Mouse (Mus musculus): ENCODE measurements around the gene Cpsf3. TPM values are rescaled to one million over a fixed set of nuclear protein-coding genes. Genes with fewer than 3 reads are reported as not detected.

The Cpsf3 gene
- total and polyA plus RNA-seq, 2 experiments from 2014 or later, result 26.7 to 51.8 TPM

DNA sequence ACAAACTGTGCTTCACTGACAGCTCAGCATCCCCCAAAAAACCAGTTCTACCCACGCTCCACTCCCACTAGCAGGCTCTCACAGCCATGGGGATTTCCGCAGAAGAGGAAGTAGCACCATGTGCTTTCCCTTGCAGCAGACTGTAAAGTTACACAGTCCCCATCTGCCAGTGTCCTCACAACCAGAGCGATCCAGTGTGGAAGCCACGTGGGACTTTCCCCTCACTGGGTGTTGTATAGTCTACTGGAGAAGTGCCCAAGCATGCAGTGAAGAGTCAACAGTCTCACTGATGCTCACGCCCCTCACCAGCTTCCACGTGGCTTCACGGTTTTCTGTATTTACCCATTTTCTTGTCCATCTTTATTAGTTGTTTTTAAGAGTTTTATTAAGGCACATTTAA lies 50.7 kb downstream of the Cpsf3 start:
- ATAC-seq (ENCODE audit: insufficient read depth, low read depth) (no peak), DNase-seq (ENCODE audit: low spot score) (no peak)
- H3K36me3 ChIP-seq (replicated peaks; ENCODE audit: control insufficient read depth, insufficient read depth, low read length), result peaks cover 71% of the 10 kb centered on the region

DNA sequence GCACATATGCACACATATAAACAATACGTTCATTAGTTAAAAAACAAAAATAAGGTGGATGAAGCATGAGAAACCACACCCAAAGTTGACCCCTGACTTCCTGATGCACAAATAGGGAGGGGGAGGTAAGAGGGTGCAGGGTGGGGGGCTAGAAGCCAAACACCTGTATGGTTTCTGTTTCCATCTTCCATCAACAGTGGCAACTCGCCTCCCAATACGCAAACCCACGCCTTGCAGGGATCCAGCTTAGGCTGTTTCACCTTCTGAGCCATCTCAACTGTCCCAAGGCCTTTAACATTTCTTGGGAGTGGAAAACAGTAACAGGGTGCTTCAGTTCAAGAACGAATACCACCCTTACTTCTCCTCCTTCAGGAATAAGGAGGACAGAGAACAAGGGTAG lies 52.0 kb downstream of the Cpsf3 start:
- H3K4me2 ChIP-seq (ENCODE audit: low read depth, low read length), result no peak overlapping the region
- no peak overlapping the region for H3K4me3 ChIP-seq (ENCODE audit: low read depth, low read length)
- WGBS, result 92% methylated on average over 5 of the region's 5 CpGs
- no peaks in the 10 kb centered on the region for H3K27me3 ChIP-seq (ENCODE audit: control insufficient read depth, insufficient read depth, low read length)
- DNase-seq (ENCODE audit: low spot score) (no peak), ATAC-seq (ENCODE audit: insufficient read depth, low read depth) (no peak)
- H3K27ac ChIP-seq (ENCODE audit: low read depth), result no peak overlapping the region
- no peaks in the 10 kb centered on the region for H3K9me3 ChIP-seq (replicated peaks; ENCODE audit: control insufficient read depth, low read length)
- H3K4me1 ChIP-seq (ENCODE audit: control insufficient read depth, insufficient read depth), result no peaks in the 10 kb centered on the region
- H3K9ac ChIP-seq (replicated peaks; ENCODE audit: low read depth, low read length), result no peak overlapping the region
- peaks cover 67% of the 10 kb centered on the region for H3K36me3 ChIP-seq (replicated peaks; ENCODE audit: control insufficient read depth, insufficient read depth, low read length)
- no peak for TF ChIP-seq CTCF (IDR thresholded peaks at IDR 0.05; ENCODE audit: low read depth)
- no peak for TF ChIP-seq EP300 (IDR thresholded peaks at IDR 0.05; ENCODE audit: low read depth)

More for the DNA sequence above, 50.7 kb downstream of the Cpsf3 start:
- Histone ChIP-seq H3K4me2 (ENCODE audit: low read depth, low read length) (no peak overlapping the region), H3K27ac (ENCODE audit: low read depth) (no peak overlapping the region), H3K9me3 (replicated peaks; ENCODE audit: control insufficient read depth, low read length) (no peaks in the 10 kb centered on the region), H3K27me3 (ENCODE audit: control insufficient read depth, insufficient read depth, low read length) (no peaks in the 10 kb centered on the region), H3K4me3 (ENCODE audit: low read depth, low read length) (no peak overlapping the region), H3K4me1 (ENCODE audit: control insufficient read depth, insufficient read depth) (0 out of 2 replicates have a peak, but pooled peaks cover 6% of the 10 kb centered on the region), H3K9ac (replicated peaks; ENCODE audit: low read depth, low read length) (no peak overlapping the region)
- TF ChIP-seq EP300 (IDR thresholded peaks at IDR 0.05; ENCODE audit: low read depth) (no peak), CTCF (IDR thresholded peaks at IDR 0.05; ENCODE audit: low read depth) (no peak)
- WGBS, result 69% methylated on average over 7 of the region's 7 CpGs

DNA sequence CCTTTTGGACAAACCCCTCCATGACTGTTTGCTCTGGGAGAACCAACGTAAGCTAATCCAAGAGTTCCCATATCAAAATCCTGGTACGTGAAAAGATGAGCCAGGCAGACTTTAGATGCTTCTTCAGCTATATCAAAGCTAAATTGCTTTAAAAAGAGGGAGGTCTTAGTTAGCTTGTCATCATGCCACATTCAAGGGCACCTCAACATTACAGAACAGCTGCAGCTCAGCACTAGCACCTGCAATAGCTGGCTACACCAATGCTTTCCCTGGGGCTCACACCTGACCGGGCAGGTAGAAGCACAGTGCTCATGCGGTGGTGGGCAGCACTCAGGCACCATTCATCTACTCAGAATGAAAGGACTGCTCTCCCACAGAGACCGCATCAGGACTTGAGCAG lies 55.5 kb downstream of the Cpsf3 start:
- no peaks in the 10 kb centered on the region for H3K4me1 ChIP-seq (ENCODE audit: control insufficient read depth, insufficient read depth)
- H3K4me3 ChIP-seq (ENCODE audit: low read depth, low read length), result no peak overlapping the region
- no peak overlapping the region for H3K9ac ChIP-seq (replicated peaks; ENCODE audit: low read depth, low read length)
- peaks cover 56% of the 10 kb centered on the region for H3K36me3 ChIP-seq (replicated peaks; ENCODE audit: control insufficient read depth, insufficient read depth, low read length)
- TF ChIP-seq EP300 (IDR thresholded peaks at IDR 0.05; ENCODE audit: low read depth), result no peak
- no peak for TF ChIP-seq CTCF (IDR thresholded peaks at IDR 0.05; ENCODE audit: low read depth)
- ATAC-seq (ENCODE audit: insufficient read depth, low read depth), result no peak
- no peak overlapping the region for H3K27ac ChIP-seq (ENCODE audit: low read depth)
- no peaks in the 10 kb centered on the region for H3K27me3 ChIP-seq (ENCODE audit: control insufficient read depth, insufficient read depth, low read length)
- H3K9me3 ChIP-seq (replicated peaks; ENCODE audit: control insufficient read depth, low read length), result no peaks in the 10 kb centered on the region
- WGBS, result 94% methylated on average over 5 of the region's 5 CpGs
- DNase-seq (ENCODE audit: low spot score), result no peak
- H3K4me2 ChIP-seq (ENCODE audit: low read depth, low read length), result no peak overlapping the region

DNA sequence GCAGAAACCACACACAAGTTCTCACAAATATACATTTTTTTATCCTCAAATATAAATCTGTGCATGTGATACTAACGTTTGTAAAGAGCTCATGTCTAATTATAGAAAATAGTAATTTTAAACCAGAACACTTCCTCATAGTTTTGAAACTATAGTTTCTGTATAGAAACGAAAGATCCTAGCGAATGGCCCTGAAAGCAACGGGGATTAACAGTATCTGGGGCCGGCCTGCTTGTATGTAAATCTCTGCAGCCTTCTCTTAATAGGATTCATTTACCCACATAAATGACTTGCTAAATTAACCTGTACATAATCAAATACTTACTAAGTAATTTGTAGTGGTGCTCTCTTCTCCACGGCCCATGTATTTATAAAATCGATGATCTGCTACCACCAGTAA lies 61.8 kb downstream of the Cpsf3 start:
- Histone ChIP-seq H3K4me3 (ENCODE audit: low read depth, low read length) (no peak overlapping the region), H3K27ac (ENCODE audit: low read depth) (no peak overlapping the region), H3K36me3 (replicated peaks; ENCODE audit: control insufficient read depth, insufficient read depth, low read length) (peaks cover 43% of the 10 kb centered on the region), H3K4me1 (ENCODE audit: control insufficient read depth, insufficient read depth) (no peaks in the 10 kb centered on the region; the same call in 1 of the 2 replicates), H3K9me3 (replicated peaks; ENCODE audit: control insufficient read depth, low read length) (peaks cover 5% of the 10 kb centered on the region), H3K27me3 (ENCODE audit: control insufficient read depth, insufficient read depth, low read length) (no peaks in the 10 kb centered on the region), H3K4me2 (ENCODE audit: low read depth, low read length) (no peak overlapping the region), H3K9ac (replicated peaks; ENCODE audit: low read depth, low read length) (no peak overlapping the region)
- WGBS, result 87% methylated on average over 7 of the region's 7 CpGs
- ATAC-seq (ENCODE audit: insufficient read depth, low read depth) (no peak), DNase-seq (ENCODE audit: low spot score) (no peak)
- TF ChIP-seq EP300 (IDR thresholded peaks at IDR 0.05; ENCODE audit: low read depth) (no peak), CTCF (IDR thresholded peaks at IDR 0.05; ENCODE audit: low read depth) (no peak)

DNA sequence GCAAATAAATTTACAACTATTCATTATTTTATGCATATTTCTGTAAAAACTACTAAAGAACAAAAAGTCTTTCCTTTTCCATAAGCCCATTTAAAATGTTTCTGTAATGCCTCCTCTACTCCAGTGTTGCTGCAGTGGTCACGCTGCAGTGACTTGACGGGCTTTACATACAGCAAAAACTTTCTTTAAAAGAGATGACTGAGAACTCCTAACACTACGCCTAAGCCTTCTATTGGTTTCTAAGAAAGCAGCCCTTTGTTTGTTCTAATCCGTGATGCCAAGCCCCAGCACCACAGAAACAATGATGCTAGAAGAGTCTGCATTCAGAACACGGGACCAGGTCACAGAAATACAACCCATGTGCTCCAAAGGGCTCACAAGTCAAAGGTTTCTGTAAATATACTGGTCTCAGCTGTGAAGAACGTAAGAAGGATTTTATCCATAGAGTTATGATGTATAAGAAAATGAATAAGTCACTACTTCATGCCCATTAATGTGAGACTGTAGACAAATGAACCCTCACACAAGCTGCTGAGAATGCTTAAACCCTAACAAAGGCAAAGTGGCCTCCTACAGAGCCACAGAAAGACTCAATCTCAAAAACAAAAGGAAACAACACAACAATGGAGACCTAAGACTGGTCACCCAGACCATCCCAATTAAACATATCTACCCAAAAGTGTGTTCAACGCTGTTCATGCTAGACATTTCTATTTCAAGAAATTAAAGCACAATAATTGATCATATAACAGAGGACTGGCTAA lies 65.1 kb downstream of the Cpsf3 start:
- H3K36me3 ChIP-seq (replicated peaks; ENCODE audit: control insufficient read depth, insufficient read depth, low read length), result peaks cover 49% of the 10 kb centered on the region
- no peaks in the 10 kb centered on the region for H3K27me3 ChIP-seq (ENCODE audit: control insufficient read depth, insufficient read depth, low read length)
- no peak for ATAC-seq (ENCODE audit: insufficient read depth, low read depth)
- no peak overlapping the region for H3K4me2 ChIP-seq (ENCODE audit: low read depth, low read length)
- H3K27ac ChIP-seq (ENCODE audit: low read depth), result no peak overlapping the region
- no peak overlapping the region for H3K4me3 ChIP-seq (ENCODE audit: low read depth, low read length)
- no peaks in the 10 kb centered on the region; the same call in 1 of the 2 replicates for H3K4me1 ChIP-seq (ENCODE audit: control insufficient read depth, insufficient read depth)
- no peak for DNase-seq (ENCODE audit: low spot score)
- TF ChIP-seq CTCF (IDR thresholded peaks at IDR 0.05; ENCODE audit: low read depth), result no peak
- no peak for TF ChIP-seq EP300 (IDR thresholded peaks at IDR 0.05; ENCODE audit: low read depth)
- H3K9me3 ChIP-seq (replicated peaks; ENCODE audit: control insufficient read depth, low read length), result peaks cover 7% of the 10 kb centered on the region
- 92% methylated on average over 7 of the region's 7 CpGs for WGBS
- H3K9ac ChIP-seq (replicated peaks; ENCODE audit: low read depth, low read length), result no peak overlapping the region

DNA sequence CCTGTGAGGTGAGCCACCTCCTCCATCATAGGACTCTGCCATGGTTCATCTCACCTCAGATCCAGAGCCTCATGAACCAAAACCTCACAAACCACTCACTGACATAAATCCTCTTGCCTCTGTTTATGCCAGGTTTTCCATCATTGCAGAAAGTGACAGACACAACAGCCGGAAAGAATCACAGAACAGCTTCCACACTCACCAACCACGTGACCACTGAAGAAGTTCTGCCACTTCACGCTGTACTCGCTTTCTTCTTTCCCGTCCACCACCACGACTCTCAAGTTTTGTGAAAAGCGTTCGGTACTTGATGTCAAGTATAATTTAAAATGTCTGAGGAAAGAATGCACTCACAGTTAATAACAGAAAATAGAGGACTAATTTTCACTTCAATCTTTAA lies 68.5 kb downstream of the Cpsf3 start:
- Histone ChIP-seq H3K27me3 (ENCODE audit: control insufficient read depth, insufficient read depth, low read length) (no peaks in the 10 kb centered on the region), H3K4me1 (ENCODE audit: control insufficient read depth, insufficient read depth) (no peaks in the 10 kb centered on the region), H3K36me3 (replicated peaks; ENCODE audit: control insufficient read depth, insufficient read depth, low read length) (peaks cover 42% of the 10 kb centered on the region), H3K4me2 (ENCODE audit: low read depth, low read length) (no peak overlapping the region), H3K27ac (ENCODE audit: low read depth) (no peak overlapping the region), H3K9me3 (replicated peaks; ENCODE audit: control insufficient read depth, low read length) (peaks cover 7% of the 10 kb centered on the region), H3K9ac (replicated peaks; ENCODE audit: low read depth, low read length) (no peak overlapping the region), H3K4me3 (ENCODE audit: low read depth, low read length) (no peak overlapping the region)
- DNase-seq (ENCODE audit: low spot score), result no peak
- TF ChIP-seq EP300 (IDR thresholded peaks at IDR 0.05; ENCODE audit: low read depth) (no peak), CTCF (IDR thresholded peaks at IDR 0.05; ENCODE audit: low read depth) (no peak)
- ATAC-seq (ENCODE audit: insufficient read depth, low read depth), result no peak
- WGBS, result 92% methylated on average over 8 of the region's 8 CpGs
